Mouse (Mus musculus) erythroblast, embryonic 14.5 days (primary cell): ENCODE results near the gene Gm4553. TPM values are rescaled to one million over a fixed set of nuclear protein-coding genes. Genes with fewer than 3 reads are reported as not detected.
"Not testable (repeated sequence)": the region's sequence is repeated elsewhere in the genome, so short reads cannot be mapped to it uniquely, and the experiment has no call there.

ENCODE experiments used
- H3K27me3 ChIP-seq: 2 replicates; pipeline ENCODE4 v1.6.1; 2012; ENCODE audit warnings: inconsistent platforms; ENCODE audit not compliant: control insufficient read depth
- H3K36me3 ChIP-seq: 2 replicates; pipeline ENCODE4 v1.6.1; 2012; ENCODE audit warnings: mild to moderate bottlenecking, inconsistent platforms; ENCODE audit not compliant: control insufficient read depth
- H3K4me1 ChIP-seq: 2 replicates; pipeline ENCODE4 v1.6.1; 2012; ENCODE audit warnings: inconsistent platforms; ENCODE audit not compliant: control insufficient read depth
- H3K4me3 ChIP-seq: replicated peaks from 2 replicates; pipeline ENCODE3; 2012; ENCODE audit warnings: moderate library complexity, mild to moderate bottlenecking, inconsistent platforms
- H3K9me3 ChIP-seq: 2 replicates; pipeline ENCODE4 v1.6.1; 2012; ENCODE audit warnings: low read length, inconsistent platforms, mixed read lengths; ENCODE audit not compliant: control insufficient read depth
- GATA1 ChIP-seq: IDR thresholded peaks from 2 replicates; pipeline ENCODE4 v1.6.1; 2012; ENCODE audit warnings: low read length, inconsistent platforms, mixed read lengths
- TAL1 ChIP-seq: IDR thresholded peaks from 3 replicates; pipeline ENCODE4 v1.6.1; 2012; ENCODE audit warnings: low read length, inconsistent platforms, mixed read lengths
- polyA plus RNA-seq: library from polyadenylated mRNA; stranded (reverse); fragments of >175 nt; gene quantifications from 2 replicates; pipeline ENCODE4 v1.2.3, GENCODE M21; 2012

Gm4553 gene
- not detected in 2 replicates for polyA plus RNA-seq

GRCm38 (mm10) chr7:142165639-142166038 is at the start of gene Gm4553:
TSS of gene Gm4553 (minus strand) at chr7:142165739.
- H3K27me3 ChIP-seq, H3K4me3 ChIP-seq, H3K4me1 ChIP-seq, H3K9me3 ChIP-seq, H3K36me3 ChIP-seq: not testable (repeated sequence)

- H3K36me3 ChIP-seq, H3K27me3 ChIP-seq, H3K4me3 ChIP-seq, H3K4me1 ChIP-seq, H3K9me3 ChIP-seq: not testable (repeated sequence)
Observed at GRCm38 (mm10) chr7:142212136-142212535, 46.6 kb upstream of the Gm4553 start.

GRCm38 (mm10) chr7:142211559-142211958 is 46.0 kb upstream of the Gm4553 start, which contains the start of gene Gm7579:
TSS of gene Gm7579 (plus strand) at chr7:142211859.
- Histone ChIP-seq H3K27me3 (no peaks in the 10 kb centered on the region), H3K9me3 (no peaks in the 10 kb centered on the region), H3K4me1 (no peaks in the 10 kb centered on the region), H3K36me3 (no peaks in the 10 kb centered on the region), H3K4me3 (no peak within 1 kb of the TSS)
- TF ChIP-seq TAL1 = no peak
- TF ChIP-seq GATA1 = no peak

GRCm38 (mm10) chr7:142206891-142207290 is 41.4 kb upstream of the Gm4553 start:
- not testable (repeated sequence) for H3K9me3 ChIP-seq, H3K4me1 ChIP-seq, H3K27me3 ChIP-seq, H3K36me3 ChIP-seq, H3K4me3 ChIP-seq

GRCm38 (mm10) chr7:142205488-142205887 is 39.9 kb upstream of the Gm4553 start:
- Histone ChIP-seq H3K4me3 (no peak overlapping the region), H3K4me1 (no peaks in the 10 kb centered on the region), H3K27me3 (no peaks in the 10 kb centered on the region), H3K9me3 (no peaks in the 10 kb centered on the region), H3K36me3 (no peaks in the 10 kb centered on the region)
- TF ChIP-seq TAL1 (no peak), GATA1 (no peak)

- H3K4me3 ChIP-seq = no peak within 1 kb of the TSS
- no peaks in the 10 kb centered on the region for H3K27me3 ChIP-seq
- H3K36me3 ChIP-seq = no peaks in the 10 kb centered on the region
- H3K4me1 ChIP-seq = no peaks in the 10 kb centered on the region
- TF ChIP-seq GATA1 = no peak
- no peak for TF ChIP-seq TAL1
- no peaks in the 10 kb centered on the region for H3K9me3 ChIP-seq
Observed at GRCm38 (mm10) chr7:142201064-142201463, 35.5 kb upstream of the Gm4553 start, which contains the start of gene Krtap5-3. TSS of gene Krtap5-3 (plus strand) at chr7:142201364.

- no peaks in the 10 kb centered on the region for H3K36me3 ChIP-seq
- H3K27me3 ChIP-seq = no peaks in the 10 kb centered on the region
- H3K9me3 ChIP-seq = no peaks in the 10 kb centered on the region
- no peaks in the 10 kb centered on the region for H3K4me1 ChIP-seq
- H3K4me3 ChIP-seq = no peak overlapping the region
- no peak for TF ChIP-seq GATA1
- no peak for TF ChIP-seq TAL1
Observed at GRCm38 (mm10) chr7:142198748-142199147, 33.2 kb upstream of the Gm4553 start.

- TF ChIP-seq TAL1 (no peak), GATA1 (no peak)
- Histone ChIP-seq H3K4me3 (no peak within 1 kb of the TSS), H3K4me1 (no peaks in the 10 kb centered on the region), H3K36me3 (no peaks in the 10 kb centered on the region), H3K9me3 (no peaks in the 10 kb centered on the region), H3K27me3 (no peaks in the 10 kb centered on the region)
Observed at GRCm38 (mm10) chr7:142190289-142190688, 24.8 kb upstream of the Gm4553 start, which contains the start of gene Gm10153. TSS of gene Gm10153 (minus strand) at chr7:142190389.

- Histone ChIP-seq H3K36me3 (no peaks in the 10 kb centered on the region), H3K4me1 (no peaks in the 10 kb centered on the region), H3K9me3 (no peaks in the 10 kb centered on the region), H3K4me3 (no peak overlapping the region), H3K27me3 (no peaks in the 10 kb centered on the region)
- TF ChIP-seq TAL1 (no peak), GATA1 (no peak)
Observed at GRCm38 (mm10) chr7:142188156-142188555, 22.6 kb upstream of the Gm4553 start.

GRCm38 (mm10) chr7:142181021-142181420 is 15.5 kb upstream of the Gm4553 start:
- H3K27me3 ChIP-seq = no peaks in the 10 kb centered on the region
- TF ChIP-seq GATA1 (no peak), TAL1 (no peak)
- H3K9me3 ChIP-seq = no peaks in the 10 kb centered on the region
- H3K4me1 ChIP-seq = no peaks in the 10 kb centered on the region
- H3K4me3 ChIP-seq = no peak overlapping the region
- H3K36me3 ChIP-seq = no peaks in the 10 kb centered on the region

- TF ChIP-seq TAL1 = no peak
- TF ChIP-seq GATA1 = no peak
- H3K27me3 ChIP-seq = no peaks in the 10 kb centered on the region
- H3K9me3 ChIP-seq = no peaks in the 10 kb centered on the region
- H3K36me3 ChIP-seq = no peaks in the 10 kb centered on the region
- no peak overlapping the region for H3K4me3 ChIP-seq
- H3K4me1 ChIP-seq = no peaks in the 10 kb centered on the region
Observed at GRCm38 (mm10) chr7:142178685-142179084, 13.1 kb upstream of the Gm4553 start.

- not testable (repeated sequence) for H3K27me3 ChIP-seq, H3K4me3 ChIP-seq, H3K36me3 ChIP-seq, H3K4me1 ChIP-seq, H3K9me3 ChIP-seq
Observed at GRCm38 (mm10) chr7:142175905-142176304, 10.4 kb upstream of the Gm4553 start, which contains the start of gene Krtap5-2. TSS of gene Krtap5-2 (minus strand) at chr7:142176005.
